Mouse (Mus musculus) MEL (cell line): ENCODE measurements around the gene Ptpn20.

Experiments
- E2F4 ChIP-seq: IDR thresholded peaks from 2 replicates; pipeline ENCODE4 v1.6.1; 2011; ENCODE audit warnings: low read depth, low read length, improper control_type of control experiment, borderline replicate concordance
- ETS1 ChIP-seq: IDR thresholded peaks from 2 replicates; pipeline ENCODE4 v1.6.1; 2012; ENCODE audit warnings: low read depth, mild to moderate bottlenecking, inconsistent platforms, low read length, improper control_type of control experiment, moderate library complexity
- JUND ChIP-seq: IDR thresholded peaks from 2 replicates; pipeline ENCODE4 v1.6.1; 2011; ENCODE audit warnings: low read depth, mild to moderate bottlenecking, improper control_type of control experiment, low read length
- POLR2A ChIP-seq, 2 experiments: IDR thresholded peaks; 2 replicates each; pipeline ENCODE4 v1.6.1; 2011 to 2012; ENCODE audit warnings: low read length in 2 of 2, mild to moderate bottlenecking in 2 of 2, control low read depth in 1 of 2, improper control_type of control experiment in 1 of 2, low read depth in 1 of 2, moderate library complexity in 1 of 2; ENCODE audit not compliant: control insufficient read depth in 1 of 2, insufficient read depth in 1 of 2, poor library complexity in 1 of 2
- SIN3A ChIP-seq: IDR thresholded peaks from 2 replicates; pipeline ENCODE4 v1.6.1; 2012; ENCODE audit warnings: low read length, improper control_type of control experiment, inconsistent platforms

DNA sequence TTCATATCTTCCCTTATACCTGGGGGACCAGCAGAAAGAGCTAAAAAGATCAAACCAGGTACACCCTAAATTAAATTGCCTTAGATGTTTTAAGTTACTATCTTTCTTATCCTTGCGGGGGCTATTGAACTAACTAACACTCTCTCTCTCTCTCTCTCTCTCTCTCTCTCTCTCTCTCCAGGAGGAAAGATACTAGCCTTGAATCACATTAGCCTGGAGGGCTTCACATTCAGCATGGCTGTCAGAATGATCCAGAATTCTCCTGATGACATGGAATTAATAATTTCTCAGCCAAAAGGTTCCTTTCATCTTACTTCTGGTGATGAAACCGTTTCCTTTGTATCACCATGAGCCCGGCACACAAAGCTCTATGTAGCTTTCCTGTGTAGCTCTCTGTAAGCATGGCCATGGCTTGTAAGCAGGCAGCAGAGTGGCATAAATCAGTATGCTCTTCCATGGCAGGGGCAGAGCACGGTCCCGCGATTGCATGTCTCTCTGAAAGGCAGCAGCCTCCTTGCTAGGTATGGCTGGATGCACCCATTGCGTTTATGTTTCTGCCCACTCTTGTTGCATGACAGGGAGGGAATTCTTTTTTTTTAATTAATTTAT is 49.3 kb upstream of the Ptpn20 start:
- TF ChIP-seq E2F4, result no peak
- no peak for TF ChIP-seq ETS1
- no peak for TF ChIP-seq SIN3A
- no peak for TF ChIP-seq JUND
- TF ChIP-seq POLR2A (IDR thresholded peaks at IDR 0.05; ENCODE audit: control insufficient read depth in 1 of 2, insufficient read depth in 1 of 2, low read depth in 1 of 2, low read length in 2 of 2, poor library complexity in 1 of 2), result no peak
